Mouse (Mus musculus) olfactory bulb, adult 2 months (tissue): ENCODE measurements around the gene Fcer2a. TPM values are rescaled to one million over a fixed set of nuclear protein-coding genes. Genes with fewer than 3 reads are reported as not detected.

Experiments used
- H3K27ac ChIP-seq: fragments of 200-500 bp; 2 replicates; pipeline ENCODE4 v1.5.1; 2012; ENCODE audit warnings: low read depth, low read length; ENCODE audit not compliant: insufficient read depth
- H3K4me1 ChIP-seq: fragments of 200-500 bp; 2 replicates; pipeline ENCODE4 v1.6.1; 2012; ENCODE audit warnings: low read length; ENCODE audit not compliant: control insufficient read depth, insufficient read depth
- H3K4me3 ChIP-seq: fragments of 200-500 bp; 2 replicates; pipeline ENCODE4 v1.5.1; 2012; ENCODE audit warnings: mild to moderate bottlenecking, low read depth, low read length, moderate library complexity; ENCODE audit not compliant: insufficient read depth
- CTCF ChIP-seq: fragments of 200-500 bp; IDR thresholded peaks from 2 replicates; pipeline ENCODE4 v1.5.1; 2012; ENCODE audit warnings: low read depth, mild to moderate bottlenecking, low read length, moderate library complexity; ENCODE audit not compliant: insufficient read depth
- POLR2A ChIP-seq: fragments of 200-500 bp; IDR thresholded peaks from 2 replicates; pipeline ENCODE4 v1.6.1; 2012; ENCODE audit warnings: mild to moderate bottlenecking, low read depth, low read length, moderate library complexity; ENCODE audit not compliant: insufficient read depth
- WGBS: fragments of 180-500 bp; shearing (Covaris S2); methylation state at CpG from one replicate; pipeline ENCODE4 v1.1.7; 2018; 5-methylcytosine and 5-hydroxymethylcytosine counted together
- polyA plus RNA-seq: library from polyadenylated mRNA; stranded (reverse); fragments of >200 nt; gene quantifications from 2 replicates; pipeline ENCODE4 v1.2.4, GENCODE M21; 2012; ENCODE audit warnings: low replicate concordance; ENCODE audit not compliant: missing spikeins, insufficient read depth, insufficient read length

Gene Fcer2a
- polyA plus RNA-seq, 1 experiment = not detected

DNA sequence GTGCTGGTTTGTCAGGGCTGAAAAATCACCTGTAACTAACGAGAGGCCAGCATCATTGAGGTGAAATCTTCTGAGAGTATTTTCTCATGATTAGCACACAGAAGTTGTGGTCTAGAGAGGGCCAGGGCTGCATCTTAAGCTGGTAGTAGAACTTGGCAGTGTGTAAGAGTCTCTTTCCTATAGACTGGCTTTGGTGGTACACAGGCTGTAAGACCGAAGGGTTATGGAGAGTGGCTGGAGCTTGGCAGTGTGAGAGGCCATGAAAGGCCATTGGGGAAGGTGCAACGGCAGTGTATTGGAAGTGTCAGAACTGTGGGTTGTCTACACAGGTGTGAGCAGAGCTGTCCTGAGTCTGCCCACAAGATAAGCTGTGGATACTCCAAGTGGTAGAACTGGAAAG, 16.3 kb upstream of the Fcer2a start:
- H3K4me1 ChIP-seq = no peaks in the 10 kb centered on the region
- no peak overlapping the region for H3K27ac ChIP-seq
- 81% methylated on average over 3 of the region's 3 CpGs for WGBS
- H3K4me3 ChIP-seq = no peak overlapping the region
- no peak for TF ChIP-seq POLR2A
- no peak for TF ChIP-seq CTCF

- TF ChIP-seq CTCF = no peak
- TF ChIP-seq POLR2A = no peak
- Histone ChIP-seq H3K27ac (no peak overlapping the region), H3K4me1 (no peaks in the 10 kb centered on the region), H3K4me3 (no peak overlapping the region)
- 72% methylated on average over 7 of the region's 7 CpGs for WGBS
These were observed 13.6 kb upstream of the Fcer2a start for GRCm38 (mm10) chr8:3707611-3708010.

- Histone ChIP-seq H3K4me1 (no peaks in the 10 kb centered on the region), H3K4me3 (no peak overlapping the region), H3K27ac (no peak overlapping the region)
- no peak for TF ChIP-seq POLR2A
- TF ChIP-seq CTCF = no peak
- 55% methylated on average over 4 of the region's 4 CpGs for whole genome bisulfite sequencing
These were observed 11.7 kb upstream of the Fcer2a start for GRCm38 (mm10) chr8:3705711-3706110.

- 96% methylated on average over 1 of the region's 1 CpGs for WGBS
- Histone ChIP-seq H3K27ac (no peak overlapping the region), H3K4me3 (no peak overlapping the region), H3K4me1 (no peaks in the 10 kb centered on the region)
- TF ChIP-seq CTCF (no peak), POLR2A (no peak)
These were observed 7.5 kb upstream of the Fcer2a start for GRCm38 (mm10) chr8:3701491-3701890.

DNA sequence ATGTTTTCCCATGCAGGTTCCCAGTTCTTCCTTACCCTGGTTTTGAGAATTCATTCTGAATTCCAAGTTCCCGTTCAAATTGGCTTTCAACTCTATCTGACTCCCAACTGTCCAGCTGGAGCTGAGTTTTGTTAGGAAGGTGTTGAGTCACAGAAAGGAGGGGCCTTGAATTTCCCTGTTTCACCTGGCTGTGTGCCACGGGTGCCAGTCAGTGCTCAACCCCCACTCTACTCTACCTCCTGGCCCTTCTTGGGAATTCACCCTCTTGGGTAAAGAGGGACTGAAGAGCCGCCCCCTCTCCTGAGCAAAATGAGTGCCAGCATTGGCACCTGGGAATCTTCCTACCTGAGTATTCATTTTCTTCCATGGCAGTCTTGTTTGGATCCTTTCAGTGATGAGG, 3.2 kb downstream of the Fcer2a start:
- WGBS = 68% methylated on average over 3 of the region's 3 CpGs
- no peak overlapping the region for H3K4me3 ChIP-seq
- H3K27ac ChIP-seq = no peak overlapping the region
- H3K4me1 ChIP-seq = no peaks in the 10 kb centered on the region
- TF ChIP-seq POLR2A = no peak
- TF ChIP-seq CTCF = no peak

DNA sequence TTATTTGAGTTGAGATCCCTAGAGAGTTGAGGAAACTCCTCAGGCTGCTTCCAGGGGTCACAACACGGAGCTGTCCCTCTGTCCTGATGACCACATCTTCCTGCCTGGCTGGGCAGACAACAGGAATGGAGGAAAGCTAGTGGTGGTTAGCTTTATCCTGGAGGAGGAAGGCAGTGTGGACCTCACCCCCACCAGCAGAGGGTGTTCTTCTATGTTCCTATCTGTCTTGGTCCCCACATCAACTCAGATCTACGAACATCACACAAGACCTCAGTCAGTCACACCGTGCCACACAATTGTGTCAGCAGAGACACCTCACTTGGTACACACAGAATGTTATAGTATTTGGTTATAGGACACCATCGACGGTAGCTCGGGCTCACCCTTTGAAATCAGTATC, 6.4 kb downstream of the Fcer2a start:
- no peaks in the 10 kb centered on the region for H3K4me1 ChIP-seq
- 81% methylated on average over 6 of the region's 6 CpGs for WGBS
- TF ChIP-seq CTCF (no peak), POLR2A (no peak)
- H3K4me3 ChIP-seq = no peak overlapping the region
- H3K27ac ChIP-seq = no peak overlapping the region

GRCm38 (mm10) chr8:3685422-3685821, 8.6 kb downstream of the Fcer2a start:
- 68% methylated on average over 5 of the region's 5 CpGs for WGBS
- Histone ChIP-seq H3K4me1 (0 out of 2 replicates have a peak, but pooled peaks cover 3% of the 10 kb centered on the region), H3K27ac (no peak overlapping the region), H3K4me3 (no peak overlapping the region)
- TF ChIP-seq CTCF (no peak), POLR2A (no peak)

GRCm38 (mm10) chr8:3684530-3684929, 9.4 kb downstream of the Fcer2a start:
- H3K4me3 ChIP-seq = no peak overlapping the region
- TF ChIP-seq CTCF (no peak), POLR2A (no peak)
- H3K27ac ChIP-seq = no peak overlapping the region
- H3K4me1 ChIP-seq = peaks cover 3% of the 10 kb centered on the region; the same call in 1 of the 2 replicates

DNA sequence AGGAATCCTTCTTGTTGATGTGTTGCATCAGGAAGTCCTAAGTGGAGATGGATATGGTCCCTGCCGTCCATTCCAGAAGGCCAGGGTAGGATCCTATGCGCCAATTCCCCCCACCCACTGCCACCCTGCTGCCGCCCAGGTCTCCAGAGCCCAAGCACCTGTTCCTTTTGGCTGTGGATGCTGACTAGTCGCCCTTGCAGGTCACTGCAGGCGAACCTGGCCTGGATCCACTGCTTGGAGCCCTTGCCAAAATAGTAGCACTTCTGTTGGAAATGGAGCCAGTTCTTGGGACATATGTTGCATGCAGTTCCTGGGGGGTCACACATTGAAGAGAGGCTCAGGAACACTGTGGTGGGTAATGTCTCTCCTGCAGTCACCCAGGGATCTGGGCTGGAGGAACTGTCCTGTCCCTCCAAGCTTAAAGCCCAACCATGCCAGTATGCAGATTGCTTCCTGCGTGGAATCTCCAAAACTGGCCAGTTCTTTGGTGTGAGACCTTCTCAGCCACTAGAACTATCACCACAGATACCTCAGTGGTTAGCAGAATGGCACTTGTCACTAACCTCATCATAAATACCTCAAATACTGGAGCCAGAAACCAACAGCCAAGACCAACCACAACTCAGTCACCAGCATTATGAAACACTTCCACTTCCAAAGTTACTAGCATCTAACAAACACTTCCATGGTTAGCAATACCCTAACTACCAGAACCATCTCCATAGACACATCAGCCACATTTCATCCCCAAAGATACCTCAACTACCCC, 10.4 kb downstream of the Fcer2a start:
- Histone ChIP-seq H3K4me1 (peaks cover 12% of the 10 kb centered on the region; the same call in 1 of the 2 replicates), H3K27ac (no peak overlapping the region), H3K4me3 (no peak overlapping the region)
- TF ChIP-seq POLR2A (no peak), CTCF (no peak)
- WGBS = 66% methylated on average over 6 of the region's 6 CpGs

DNA sequence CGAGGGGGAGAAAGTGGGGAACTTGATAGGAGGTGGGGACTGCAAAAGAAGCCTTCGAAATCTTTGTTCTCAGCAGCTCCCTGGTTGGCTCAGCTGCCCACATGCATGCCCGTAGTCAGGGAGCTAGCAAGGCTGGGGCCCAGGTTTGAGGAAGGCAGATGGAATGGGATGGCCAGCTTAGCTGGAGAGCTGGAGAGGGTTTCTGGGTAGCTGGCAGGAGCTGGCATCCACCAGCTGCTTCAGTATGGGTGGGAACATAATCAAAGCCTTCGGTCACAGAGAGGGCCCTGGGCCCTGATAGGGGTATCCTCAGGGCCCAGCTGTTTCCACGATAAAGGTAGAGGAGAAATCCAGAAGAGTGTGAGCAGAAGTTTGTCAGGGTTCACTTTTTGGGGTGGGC, 11.5 kb downstream of the Fcer2a start:
- Histone ChIP-seq H3K4me3 (no peak overlapping the region), H3K27ac (no peak overlapping the region), H3K4me1 (peaks cover 15% of the 10 kb centered on the region; the same call in 1 of the 2 replicates)
- TF ChIP-seq POLR2A = no peak
- TF ChIP-seq CTCF = no peak
- WGBS = 88% methylated on average over 5 of the region's 5 CpGs
